Mouse (Mus musculus) cortical plate, adult 2 months (tissue): ENCODE results near the gene Fam173b.

Experiments
- CTCF ChIP-seq: fragments of 200-500 bp; IDR thresholded peaks from 2 replicates; pipeline ENCODE4 v1.5.1; 2011; ENCODE audit warnings: mild to moderate bottlenecking, control low read depth, low read length; ENCODE audit not compliant: insufficient read depth; ENCODE audit errors: extremely low read depth
- POLR2A ChIP-seq: fragments of 200-500 bp; IDR thresholded peaks from 2 replicates; pipeline ENCODE4 v1.6.1; 2011; ENCODE audit warnings: mild to moderate bottlenecking, low read length, control low read depth; ENCODE audit not compliant: insufficient read depth; ENCODE audit errors: extremely low read depth

GRCm38 (mm10) chr15:31576076-31576475 lies 25.6 kb upstream of the Fam173b start:
- no peak for TF ChIP-seq POLR2A
- TF ChIP-seq CTCF: no peak
